Mouse (Mus musculus) right cerebral cortex, postnatal 4 days (tissue): ENCODE results near the gene Cacna2d1.

Experiments
- DNase-seq: peaks from one replicate; pipeline ENCODE4 v3.0.0-alpha.2; 2022

Cacna2d1 gene

GRCm38 (mm10) chr5:15934376-15935233 lies at the start of gene Cacna2d1:
Gene Cacna2d1, plus strand, starts transcription at chr5:15934691.
- DNase-seq: peak; percentile 65

- no peak for DNase-seq
These were observed 39.4 kb upstream of the Cacna2d1 start for GRCm38 (mm10) chr5:15895098-15895497.

GRCm38 (mm10) chr5:15896706-15897105 lies 37.8 kb upstream of the Cacna2d1 start:
- no peak for DNase-seq

- DNase-seq: no peak
These were observed 28.0 kb upstream of the Cacna2d1 start for GRCm38 (mm10) chr5:15906446-15906845.

GRCm38 (mm10) chr5:15914931-15915330 lies 19.6 kb upstream of the Cacna2d1 start:
- no peak for DNase-seq

- no peak for DNase-seq
These were observed 6.0 kb upstream of the Cacna2d1 start for GRCm38 (mm10) chr5:15928506-15928905.

- no peak for DNase-seq
These were observed 1.5 kb upstream of the Cacna2d1 start for GRCm38 (mm10) chr5:15933017-15933416.

GRCm38 (mm10) chr5:15933581-15934375 lies 713 bp upstream of the Cacna2d1 start:
- peak; percentile 10 for DNase-seq

- DNase-seq: peak; percentile 27
These were observed 790 bp downstream of the Cacna2d1 start for GRCm38 (mm10) chr5:15935234-15935728.

GRCm38 (mm10) chr5:15935831-15936710 lies 1.6 kb downstream of the Cacna2d1 start:
- DNase-seq: no peak

- DNase-seq: no peak
These were observed 6.8 kb downstream of the Cacna2d1 start for GRCm38 (mm10) chr5:15941191-15941725.

GRCm38 (mm10) chr5:15942051-15942450 lies 7.6 kb downstream of the Cacna2d1 start:
- DNase-seq: no peak

- no peak for DNase-seq
These were observed 14.0 kb downstream of the Cacna2d1 start for GRCm38 (mm10) chr5:15948290-15949037.

- no peak for DNase-seq
These were observed 25.3 kb downstream of the Cacna2d1 start for GRCm38 (mm10) chr5:15959760-15960159.

- no peak for DNase-seq
These were observed 27.4 kb downstream of the Cacna2d1 start for GRCm38 (mm10) chr5:15961866-15962265.

- no peak for DNase-seq
These were observed 32.4 kb downstream of the Cacna2d1 start for GRCm38 (mm10) chr5:15966888-15967287.

- no peak for DNase-seq
These were observed 37.3 kb downstream of the Cacna2d1 start for GRCm38 (mm10) chr5:15971821-15972220.

GRCm38 (mm10) chr5:15972351-15972750 lies 37.9 kb downstream of the Cacna2d1 start:
- DNase-seq: no peak

- DNase-seq: no peak
These were observed 40.2 kb downstream of the Cacna2d1 start for GRCm38 (mm10) chr5:15974652-15975051.

GRCm38 (mm10) chr5:15979225-15979624 lies 44.7 kb downstream of the Cacna2d1 start:
- DNase-seq: no peak

- no peak for DNase-seq
These were observed 48.1 kb downstream of the Cacna2d1 start for GRCm38 (mm10) chr5:15982573-15982972.

- no peak for DNase-seq
These were observed 48.9 kb downstream of the Cacna2d1 start for GRCm38 (mm10) chr5:15983354-15983753.
